Mouse (Mus musculus) ovary, postnatal 36 days (tissue): ENCODE measurements around the gene Armc12.

ENCODE experiments used
- DNase-seq: peaks from one replicate; pipeline ENCODE4 v3.0.0; 2022; ENCODE audit warnings: low spot score, mixed read lengths

Gene Armc12

GRCm38 (mm10) chr17:28530506-28530905, at the start of gene Armc12:
Gene Armc12 (plus strand): TSS chr17:28530806.
- DNase-seq = no peak

GRCm38 (mm10) chr17:28484704-28485445, 45.7 kb upstream of the Armc12 start:
- DNase-seq = peak; percentile 43

- DNase-seq = peak; percentile 64
Observed at GRCm38 (mm10) chr17:28485446-28485948, 45.1 kb upstream of the Armc12 start.

- DNase-seq = peak; percentile 99
Observed at GRCm38 (mm10) chr17:28485977-28486400, 44.6 kb upstream of the Armc12 start.

GRCm38 (mm10) chr17:28486720-28487119, 43.9 kb upstream of the Armc12 start:
- no peak for DNase-seq

- no peak for DNase-seq
Observed at GRCm38 (mm10) chr17:28487584-28488257, 42.9 kb upstream of the Armc12 start.

GRCm38 (mm10) chr17:28488258-28489013, 42.2 kb upstream of the Armc12 start:
- DNase-seq = no peak

GRCm38 (mm10) chr17:28491035-28491770, 39.4 kb upstream of the Armc12 start:
- no peak for DNase-seq

- DNase-seq = no peak
Observed at GRCm38 (mm10) chr17:28495832-28496231, 34.8 kb upstream of the Armc12 start.

GRCm38 (mm10) chr17:28499190-28499589, 31.4 kb upstream of the Armc12 start:
- DNase-seq = no peak

GRCm38 (mm10) chr17:28500465-28500864, 30.1 kb upstream of the Armc12 start:
- DNase-seq = no peak

- DNase-seq = peak; percentile 63
Observed at GRCm38 (mm10) chr17:28502196-28502821, 28.3 kb upstream of the Armc12 start.

- no peak for DNase-seq
Observed at GRCm38 (mm10) chr17:28504182-28504581, 26.4 kb upstream of the Armc12 start.

- DNase-seq = no peak
Observed at GRCm38 (mm10) chr17:28505591-28505990, 25.0 kb upstream of the Armc12 start.

GRCm38 (mm10) chr17:28506895-28507294, 23.7 kb upstream of the Armc12 start:
- no peak for DNase-seq

- DNase-seq = peak; percentile 62
Observed at GRCm38 (mm10) chr17:28507496-28507895, 23.1 kb upstream of the Armc12 start.

GRCm38 (mm10) chr17:28510445-28511342, 19.9 kb upstream of the Armc12 start:
- no peak for DNase-seq

- DNase-seq = no peak
Observed at GRCm38 (mm10) chr17:28511616-28512541, 18.7 kb upstream of the Armc12 start.

- DNase-seq = peak; percentile 63
Observed at GRCm38 (mm10) chr17:28512696-28513095, 17.9 kb upstream of the Armc12 start.
